Mouse (Mus musculus) ovary, postnatal 14 days (tissue): ENCODE data around the gene Fibp.

Source experiments
- DNase-seq: peaks from one replicate; pipeline ENCODE4 v3.0.0; 2022; ENCODE audit warnings: low spot score

Fibp gene

DNA sequence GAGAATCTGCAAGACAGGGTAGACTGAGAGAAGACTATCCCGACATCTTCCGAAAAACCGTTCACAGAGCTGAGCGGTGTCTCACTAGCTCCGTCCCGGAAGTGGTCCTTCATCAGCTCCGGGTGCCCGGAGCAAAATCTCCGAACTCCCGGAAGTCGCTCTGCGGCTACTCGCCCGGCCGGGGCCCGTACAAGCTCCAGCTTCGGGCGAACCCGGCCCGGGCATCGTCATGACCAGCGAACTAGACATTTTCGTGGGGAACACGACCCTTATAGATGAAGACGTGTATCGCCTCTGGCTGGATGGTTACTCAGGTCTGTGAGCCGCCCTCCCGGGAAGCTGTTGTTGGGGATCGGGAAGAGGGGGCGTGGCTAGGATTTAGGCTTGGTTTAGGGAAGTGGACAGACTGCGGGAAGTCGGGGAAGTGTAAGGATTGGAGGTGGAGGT is at the start of gene Fibp:
Fibp (plus strand) TSS at position 151 of the 447 bp plus-strand sequence.
- peak; percentile 87 for DNase-seq

DNA sequence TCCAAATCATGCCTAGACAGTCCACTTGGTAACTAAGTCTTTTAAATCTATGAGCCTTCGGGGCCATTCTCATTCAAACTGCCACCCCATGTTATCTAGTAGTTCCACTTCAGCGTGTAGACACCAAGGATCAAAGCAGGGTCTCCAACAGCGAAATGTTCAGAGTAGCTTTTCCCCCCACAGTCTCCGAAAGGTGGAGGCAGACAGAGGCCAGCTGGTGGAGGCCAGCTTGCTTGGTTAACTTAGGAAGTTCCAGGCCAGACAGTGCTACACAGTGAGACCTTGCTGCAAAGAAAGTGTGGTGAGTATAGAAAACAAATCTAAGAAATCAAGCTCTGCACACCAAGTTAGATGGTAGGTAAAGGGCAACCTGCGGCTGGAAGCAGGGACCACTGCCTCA is 49.8 kb upstream of the Fibp start:
- DNase-seq: no peak

DNA sequence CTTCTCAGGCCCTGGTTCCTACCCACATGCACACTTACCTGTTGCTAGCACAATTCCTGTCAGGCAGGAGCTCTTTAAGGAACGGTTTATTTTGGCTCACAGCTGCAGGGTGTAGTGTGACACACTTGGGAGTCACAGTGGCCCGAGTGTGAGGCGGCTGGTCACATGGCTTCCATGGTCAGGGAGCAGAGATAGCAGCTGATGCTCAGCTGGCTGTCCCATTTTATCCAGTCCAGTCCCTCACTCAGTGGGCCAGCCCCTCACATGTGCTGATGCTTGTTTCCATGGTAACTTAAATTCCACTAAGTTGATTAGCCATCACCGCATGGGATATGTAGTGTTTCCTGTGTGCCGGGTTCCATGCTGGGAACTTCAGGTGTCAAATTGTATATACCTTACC is 48.5 kb upstream of the Fibp start:
- no peak for DNase-seq

DNA sequence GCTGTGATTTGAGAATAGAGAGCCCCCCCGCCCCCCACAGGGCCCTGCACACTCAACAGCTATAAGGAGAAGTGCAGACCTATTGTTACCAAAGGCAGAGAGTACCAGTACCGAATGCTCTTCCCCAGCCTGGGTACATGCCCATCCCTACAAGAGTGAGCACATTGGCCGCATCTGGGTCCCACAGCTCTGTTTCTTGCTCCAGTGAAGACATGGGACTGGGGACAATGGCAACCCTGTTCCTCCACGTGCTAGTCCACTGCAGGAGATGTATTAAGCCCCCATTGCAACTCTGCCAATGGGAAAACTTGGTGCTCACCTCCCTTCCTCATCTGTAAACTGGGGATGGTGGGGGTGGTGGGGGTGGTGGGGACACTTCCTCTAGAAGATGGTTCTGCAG is 46.6 kb upstream of the Fibp start:
- DNase-seq: no peak

DNA sequence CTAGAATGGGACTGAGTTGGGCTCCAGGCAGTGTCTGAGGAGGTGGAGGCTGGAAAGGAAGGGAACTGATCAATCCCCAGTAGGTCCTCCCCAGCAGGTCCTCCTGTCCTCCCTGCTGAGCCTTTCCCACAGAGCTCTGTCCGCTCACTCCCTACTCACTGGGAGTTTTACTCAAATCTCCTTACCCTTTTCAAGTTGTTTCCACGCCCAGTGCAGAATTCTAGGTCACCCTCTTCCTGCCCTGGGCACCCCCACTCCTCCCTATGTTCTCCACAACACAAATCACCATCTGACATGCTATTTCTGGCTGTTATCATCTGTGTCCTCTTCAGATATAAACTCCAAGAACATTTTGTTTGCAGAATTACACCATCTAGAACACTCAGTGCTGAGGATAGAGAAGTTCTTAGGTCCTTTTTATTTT is 45.9 kb upstream of the Fibp start:
- no peak for DNase-seq

DNA sequence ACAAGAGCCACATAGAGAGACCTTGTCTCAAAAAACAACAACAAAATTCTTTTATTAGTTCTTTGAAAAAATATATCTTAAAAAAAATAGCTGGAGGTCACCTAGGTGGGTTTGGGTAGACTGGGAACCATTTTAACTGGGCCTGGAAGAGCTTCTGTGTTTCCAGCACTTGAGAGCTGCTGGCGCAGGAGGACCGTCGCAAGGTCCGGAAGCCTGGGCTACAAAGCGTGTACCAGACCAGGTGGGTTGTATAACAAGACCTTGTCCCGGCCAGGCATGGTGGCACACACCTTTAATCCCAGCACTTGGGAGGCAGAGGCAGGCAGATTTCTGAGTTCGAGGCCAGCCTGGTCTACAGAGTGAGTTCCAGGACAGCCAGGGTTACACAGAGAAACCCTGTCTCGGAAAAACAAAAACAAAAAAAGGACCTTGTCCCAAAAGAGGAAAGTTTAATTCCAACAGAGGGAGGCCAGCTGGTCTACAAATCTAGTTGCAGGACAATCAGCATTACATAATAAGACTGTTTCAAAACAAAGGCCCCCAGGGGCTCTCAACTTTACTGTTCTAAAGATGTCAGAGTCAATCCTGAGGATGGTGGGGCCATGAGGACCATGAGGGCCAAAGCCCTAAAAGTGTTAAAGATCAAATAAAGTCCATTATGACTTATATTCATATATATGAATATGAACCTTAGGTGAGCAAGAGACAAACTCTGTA is 41.5 kb upstream of the Fibp start:
- DNase-seq: no peak

DNA sequence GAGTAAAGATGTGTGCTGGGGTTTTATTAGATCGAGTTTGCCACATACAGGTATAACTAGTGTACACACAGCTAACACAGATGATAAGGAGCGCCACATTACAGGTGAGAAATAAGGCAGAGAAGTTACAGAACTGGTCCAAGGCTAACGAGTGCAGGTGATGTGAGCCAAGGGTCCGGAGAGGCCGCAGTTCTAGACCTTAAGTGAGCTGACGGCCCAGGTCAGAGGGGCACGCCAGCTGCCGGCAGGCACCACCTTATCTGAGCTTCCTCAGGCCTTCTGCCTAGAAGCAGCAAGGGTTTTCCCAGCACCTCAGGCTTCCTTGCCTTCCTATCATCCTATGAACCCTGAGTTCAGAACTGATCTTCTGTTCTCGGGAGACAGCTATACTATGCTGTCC is 40.8 kb upstream of the Fibp start:
- DNase-seq: no peak

DNA sequence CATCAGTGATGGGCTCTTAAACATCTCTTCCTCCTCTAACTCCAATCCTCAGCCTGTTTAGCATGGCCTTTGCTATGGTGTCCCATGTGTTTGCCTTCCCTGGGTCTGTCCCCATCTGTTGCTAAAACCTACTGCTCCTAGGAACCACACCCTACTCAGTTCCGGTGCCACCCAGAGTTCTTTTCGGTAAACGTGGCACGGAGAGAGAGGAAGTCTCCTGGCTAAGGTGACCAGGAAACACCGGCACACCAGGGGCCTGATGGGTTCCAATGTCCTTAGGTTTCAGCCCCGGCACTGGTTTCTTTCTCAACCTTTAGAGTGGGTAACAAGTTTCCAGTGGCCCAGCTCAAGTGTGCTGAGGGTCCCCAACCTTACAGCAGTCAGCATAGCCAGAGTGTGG is 39.8 kb upstream of the Fibp start:
- no peak for DNase-seq

DNA sequence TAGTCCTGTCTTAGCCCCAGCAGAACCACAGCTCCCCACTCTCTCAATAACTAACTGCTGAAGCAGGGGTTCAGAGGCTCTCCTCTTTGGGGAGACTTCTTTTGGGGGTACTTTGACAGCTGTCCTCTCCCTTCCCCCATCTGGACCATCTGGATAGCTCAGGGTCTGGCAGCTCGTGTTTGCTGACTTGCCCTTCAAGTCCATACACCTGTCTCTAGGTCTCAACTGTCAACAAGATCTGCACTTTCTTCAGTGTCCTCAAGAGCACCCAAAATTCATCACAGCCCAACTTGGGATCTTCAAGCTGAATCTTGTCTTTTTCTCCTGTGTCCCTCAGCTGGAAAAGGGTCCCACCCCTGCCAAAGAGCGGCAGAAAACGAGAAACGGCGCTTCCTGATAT is 38.6 kb upstream of the Fibp start:
- DNase-seq: no peak

DNA sequence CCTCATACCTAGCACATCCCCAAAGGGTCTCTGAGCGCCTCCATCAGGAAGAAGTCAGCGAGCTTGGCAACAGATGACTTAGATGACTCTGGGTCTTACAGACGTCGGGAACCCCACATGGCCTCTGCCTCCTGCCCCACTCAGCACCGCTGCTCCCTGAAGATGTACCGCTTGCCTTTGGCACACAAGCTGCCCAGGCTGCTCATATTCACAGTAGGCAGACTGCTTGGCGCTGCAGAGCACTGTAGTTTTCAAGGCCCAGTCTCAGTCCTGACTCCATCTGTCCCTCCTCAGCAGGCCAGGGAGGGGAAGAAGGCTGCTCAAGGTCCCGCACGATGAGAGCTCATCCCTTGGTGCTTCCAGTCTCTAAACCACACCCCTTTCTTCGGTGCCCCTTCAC is 38.1 kb upstream of the Fibp start:
- no peak for DNase-seq

DNA sequence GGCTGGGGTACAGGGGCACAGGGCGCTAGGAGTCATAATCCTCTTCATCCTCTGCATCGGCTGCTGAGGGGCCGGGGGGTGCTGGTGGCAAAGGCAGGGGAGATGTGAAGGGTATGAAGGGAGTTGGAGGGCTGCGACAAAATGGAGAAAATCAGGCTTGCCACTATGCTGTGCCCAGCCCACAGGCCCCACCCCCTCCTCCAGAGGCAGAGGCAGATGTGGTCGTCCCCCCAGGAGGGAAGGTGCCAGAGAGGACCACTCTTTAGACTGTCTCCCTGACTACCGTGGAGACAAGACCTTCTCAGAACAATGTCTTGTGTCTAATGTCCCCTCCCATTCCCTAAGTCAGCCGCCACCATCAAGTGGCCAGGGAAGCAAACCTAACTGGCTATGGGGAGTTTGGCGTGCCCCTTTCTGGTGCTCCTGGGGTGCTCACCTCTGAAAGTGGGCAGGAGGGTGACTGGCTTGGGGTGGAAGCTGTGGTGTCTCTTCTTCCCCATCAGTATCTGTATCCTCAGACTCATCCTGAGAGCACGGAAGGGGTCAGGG is 37.4 kb upstream of the Fibp start:
- no peak for DNase-seq

DNA sequence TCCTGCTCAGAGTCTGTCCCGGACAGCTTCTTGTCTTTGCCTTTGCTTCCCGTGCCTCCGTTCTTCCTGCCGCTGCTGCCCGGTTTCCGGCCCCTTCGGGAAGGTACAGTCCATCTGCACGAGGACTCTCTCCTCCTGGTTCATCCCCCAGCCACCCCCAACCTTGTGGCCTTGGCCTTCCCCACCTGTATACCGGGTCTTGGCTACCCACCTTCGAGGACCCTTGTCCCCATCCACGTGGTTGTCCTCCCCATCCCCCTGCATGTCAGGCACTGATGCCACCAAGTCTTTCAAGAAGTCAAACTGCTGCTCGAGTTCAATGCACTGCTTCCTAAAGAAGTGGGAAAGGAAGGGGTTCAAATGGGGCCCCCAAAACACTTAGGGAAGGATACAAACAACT is 36.9 kb upstream of the Fibp start:
- no peak for DNase-seq

DNA sequence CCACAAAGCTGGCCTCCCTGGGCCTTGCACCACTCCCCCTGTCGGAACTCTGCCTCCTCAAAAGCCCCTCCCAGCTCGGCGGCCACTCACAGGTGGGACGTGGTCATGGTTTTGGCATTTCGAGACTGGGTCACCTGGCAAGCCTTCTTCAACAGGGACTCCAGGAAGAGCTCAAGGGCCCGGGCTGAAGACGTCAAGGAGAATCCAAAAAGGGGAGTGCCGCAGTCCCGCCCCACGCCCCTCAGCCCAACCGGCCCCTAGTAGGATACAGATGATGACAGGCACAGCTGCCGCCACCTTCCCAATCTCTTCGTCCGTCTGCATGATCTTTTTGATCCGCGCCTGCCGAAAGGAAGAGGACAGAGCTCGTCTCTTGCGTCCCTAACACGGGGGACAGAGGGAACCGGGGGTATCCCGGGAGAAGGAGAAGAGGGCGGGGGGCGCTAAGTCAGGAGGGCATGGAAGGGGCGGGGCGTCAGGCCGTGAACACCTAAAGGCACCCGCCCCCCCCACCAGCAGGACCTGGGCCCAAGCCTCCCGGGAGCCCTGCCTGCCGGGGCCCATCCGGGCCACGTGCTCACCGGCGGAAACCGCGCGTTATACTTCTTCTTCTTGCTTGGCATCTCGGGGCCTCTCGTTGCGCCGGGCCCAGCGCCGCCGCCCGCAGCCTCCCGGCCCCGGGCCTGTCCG is 36.2 kb upstream of the Fibp start:
- peak; percentile 60 for DNase-seq

DNA sequence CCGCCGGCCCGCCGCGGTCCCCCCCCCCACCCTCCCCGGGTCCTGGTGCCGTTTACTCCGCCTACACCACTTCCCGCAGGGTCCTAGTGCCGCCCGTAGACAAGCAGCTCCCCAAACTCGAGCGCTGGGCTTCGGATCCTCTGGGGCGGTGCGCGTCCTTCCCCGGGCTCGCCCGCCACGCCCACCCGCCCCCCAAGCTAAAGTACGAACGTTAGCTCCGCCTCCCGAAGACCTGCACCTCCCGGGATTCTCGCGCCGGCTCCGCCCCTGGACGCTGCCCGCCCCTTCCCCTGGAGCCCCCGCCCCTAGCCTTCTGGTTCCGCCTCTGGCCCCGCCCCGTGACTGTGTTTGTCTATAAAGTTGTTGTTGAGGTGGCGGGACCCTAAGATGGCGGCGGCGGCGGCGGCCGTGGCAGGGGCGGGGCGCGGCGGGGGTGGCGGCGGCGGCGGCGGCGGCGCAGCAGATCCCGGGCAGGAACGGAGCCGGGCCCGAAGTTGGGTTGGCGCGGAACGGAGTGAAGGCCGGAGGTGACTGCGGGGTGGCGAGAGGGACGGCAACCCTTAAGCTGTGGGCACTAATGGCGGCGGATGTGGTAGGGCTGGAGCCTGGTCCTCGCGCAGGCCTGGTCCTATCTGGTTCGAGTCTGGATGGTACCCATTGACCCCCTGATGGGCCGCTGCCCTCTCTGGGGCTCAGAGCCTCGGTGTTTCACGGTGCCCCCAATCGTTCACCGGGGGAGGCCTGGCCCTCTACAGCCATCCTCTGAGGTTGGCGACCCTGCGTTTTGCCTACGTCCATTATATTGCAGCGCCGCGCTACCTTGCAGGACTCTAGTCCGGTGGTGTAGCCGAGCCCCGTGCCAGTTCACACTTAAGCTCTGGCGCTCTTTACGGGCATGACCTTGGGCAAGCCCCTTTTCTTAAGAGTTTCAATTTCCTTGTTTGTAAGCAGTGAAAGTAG is 35.4 kb upstream of the Fibp start, which contains the start of the genes Drap1 and AI837181:
Drap1 (minus strand) TSS at position 198 of the 960 bp plus-strand sequence.
AI837181 (plus strand) TSS at position 363 of the 960 bp plus-strand sequence.
- DNase-seq: peak; percentile 92

DNA sequence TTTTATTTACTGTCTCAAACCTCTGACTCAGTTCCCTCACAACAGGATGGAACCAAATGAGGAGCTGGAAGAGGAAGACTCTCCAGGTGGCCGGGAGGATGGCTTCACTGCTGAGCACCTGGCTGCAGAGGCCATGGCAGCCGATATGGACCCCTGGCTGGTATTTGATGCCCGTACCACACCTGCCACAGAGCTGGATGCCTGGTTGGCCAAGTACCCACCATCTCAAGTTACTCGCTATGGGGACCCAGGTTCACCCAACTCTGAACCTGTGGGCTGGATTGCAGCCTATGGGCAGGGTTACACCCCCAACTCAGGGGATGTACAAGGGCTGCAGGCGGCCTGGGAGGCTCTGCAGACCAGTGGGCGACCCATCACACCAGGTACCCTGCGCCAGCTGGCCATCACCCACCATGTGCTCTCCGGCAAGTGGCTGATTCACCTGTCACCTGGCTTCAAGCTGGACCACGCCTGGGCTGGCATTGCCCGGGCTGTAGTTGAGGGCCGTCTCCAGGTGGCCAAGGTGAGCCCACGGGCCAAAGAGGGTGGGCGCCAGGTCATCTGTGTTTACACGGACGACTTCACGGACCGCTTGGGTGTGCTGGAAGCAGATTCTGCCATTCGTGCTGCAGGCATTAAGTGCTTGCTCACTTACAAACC is 34.4 kb upstream of the Fibp start:
- no peak for DNase-seq

DNA sequence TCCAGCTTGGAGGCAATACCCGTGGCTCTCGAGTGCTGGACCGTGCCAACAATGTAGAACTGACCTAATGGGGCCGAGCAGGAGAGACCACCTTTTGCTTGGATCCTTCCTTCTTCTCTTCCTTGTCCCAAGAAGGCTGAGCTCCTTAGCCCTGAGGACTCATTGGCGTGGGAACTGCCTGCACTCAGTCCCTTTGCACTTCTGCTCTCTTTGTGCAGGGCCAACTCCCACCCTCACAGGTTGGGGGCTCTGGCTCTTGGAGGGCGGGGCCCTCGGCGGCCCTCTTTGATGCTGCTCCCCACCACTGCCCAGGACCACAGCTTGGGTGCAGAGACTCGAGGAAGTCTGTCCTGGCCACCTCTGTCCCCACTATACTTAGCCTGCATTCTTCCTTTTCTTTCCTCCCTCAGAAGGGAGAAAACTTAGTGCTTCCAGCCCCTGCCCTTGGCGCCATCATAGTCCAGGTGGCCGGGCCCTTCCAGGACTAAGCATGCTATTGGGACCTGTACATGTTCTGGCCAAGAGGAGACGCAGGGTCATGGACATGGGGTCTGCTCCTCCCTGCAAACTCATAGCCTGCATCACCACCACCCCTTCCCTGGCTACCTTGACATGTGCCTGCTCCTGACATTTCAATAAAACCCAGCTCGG is 33.6 kb upstream of the Fibp start:
- DNase-seq: no peak

DNA sequence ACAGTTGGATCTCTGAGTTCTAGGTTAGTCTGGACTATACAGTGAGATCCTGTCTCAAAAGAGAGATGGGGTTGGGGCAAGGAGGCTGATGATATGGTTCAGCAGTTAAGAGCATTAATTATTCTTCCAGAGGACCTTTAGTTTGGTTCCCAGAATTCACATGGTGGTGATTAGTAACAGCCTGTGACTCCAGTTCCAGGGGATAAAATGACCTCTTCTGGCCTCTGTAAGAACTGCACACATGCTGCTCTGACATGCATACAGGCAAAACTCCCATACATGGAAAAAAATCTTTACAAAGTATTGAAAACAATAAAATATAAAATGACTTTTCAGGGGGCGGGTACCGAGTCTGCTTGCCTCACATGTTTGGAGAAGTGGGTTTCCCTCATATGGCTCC is 32.3 kb upstream of the Fibp start:
- DNase-seq: no peak

DNA sequence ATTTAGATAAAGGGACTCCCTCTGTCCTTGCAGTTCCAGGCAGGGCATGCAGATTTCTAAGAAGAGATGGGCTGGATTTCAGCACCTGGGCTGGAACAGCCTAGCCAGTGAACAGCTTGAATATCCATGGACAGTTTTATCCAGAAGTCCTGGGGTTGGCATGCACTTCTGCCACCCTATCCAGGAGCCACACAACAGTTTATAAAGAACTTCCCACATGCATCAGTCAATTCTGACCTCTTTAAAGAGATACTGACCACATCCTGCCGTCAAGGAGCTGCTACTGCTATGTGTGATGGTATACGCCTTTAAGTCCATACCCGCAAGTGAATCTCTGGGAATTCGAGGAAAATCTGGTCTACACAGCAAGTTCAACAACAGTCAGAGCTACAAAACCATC is 31.2 kb upstream of the Fibp start:
- DNase-seq: no peak

DNA sequence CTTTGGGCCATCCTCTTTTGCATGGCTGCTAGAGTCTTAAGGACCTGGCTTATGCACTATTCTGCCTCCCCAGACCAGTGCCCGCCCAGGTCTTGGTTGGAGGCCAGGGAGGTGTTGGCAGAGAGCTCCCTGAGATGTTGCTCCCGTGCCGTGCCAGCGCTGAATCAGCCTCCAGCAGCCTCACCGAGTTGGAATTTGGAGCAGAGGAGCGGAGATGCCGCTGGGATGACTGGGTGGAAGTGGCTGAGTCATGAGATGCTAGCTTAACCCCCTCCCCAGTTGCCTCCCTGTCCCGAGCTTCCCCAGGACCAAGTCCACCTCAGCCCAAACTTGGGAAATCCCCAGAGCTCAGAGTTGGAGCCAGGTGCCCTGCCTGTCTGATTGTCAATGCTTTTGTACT is 30.6 kb upstream of the Fibp start:
- no peak for DNase-seq

DNA sequence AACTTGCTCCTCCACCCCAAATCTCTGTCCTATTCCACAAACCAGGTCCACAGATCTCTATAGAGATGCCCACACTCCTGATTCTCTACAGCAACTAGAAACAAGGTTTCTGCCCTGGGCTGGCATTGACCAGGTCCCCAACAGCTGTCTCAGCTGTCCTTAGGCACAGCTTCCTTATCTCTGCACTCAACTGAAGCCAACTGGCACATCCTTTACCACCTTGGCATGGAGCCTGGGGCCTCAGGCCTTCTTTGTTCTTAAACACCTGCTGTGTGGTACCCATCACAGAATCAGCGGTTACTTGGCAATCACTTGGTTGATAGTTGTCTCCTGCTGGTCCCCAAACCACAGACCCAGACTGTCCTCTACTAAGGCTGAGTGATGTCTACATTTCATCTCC is 30.0 kb upstream of the Fibp start:
- no peak for DNase-seq

DNA sequence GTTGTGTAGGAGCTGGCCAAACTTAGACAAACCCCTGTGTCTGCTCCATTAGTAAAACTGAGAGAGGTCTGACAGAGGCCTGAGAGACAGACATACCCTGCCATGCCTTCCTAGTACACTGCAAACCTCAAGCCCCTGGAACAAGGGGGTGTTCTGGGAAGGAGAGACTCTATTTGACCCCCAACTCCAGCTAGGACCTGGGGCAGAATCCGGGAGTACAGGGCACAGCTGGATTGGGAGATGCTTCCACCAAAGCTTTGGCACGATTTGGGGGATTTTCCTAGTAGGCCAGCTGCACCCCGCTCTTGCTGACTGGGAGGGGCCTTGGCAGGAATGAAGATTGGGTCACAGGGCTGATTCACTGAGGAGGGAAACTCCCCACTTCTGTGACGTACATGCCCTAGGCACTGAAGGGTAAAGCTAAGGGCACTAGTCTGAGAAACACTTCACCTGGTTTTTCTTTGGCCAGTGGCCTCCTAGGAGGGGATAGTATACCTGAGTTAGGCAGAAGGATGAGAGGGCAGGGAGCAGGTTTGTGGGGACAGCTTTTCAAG is 28.4 kb upstream of the Fibp start:
- no peak for DNase-seq
